Mouse (Mus musculus) ES-Bruce4 (cell line): Measurements from ENCODE around the gene Bco1. TPM values are rescaled to one million over a fixed set of nuclear protein-coding genes. Genes with fewer than 3 reads are reported as not detected.
A peak's percentile ranks its signal among the peaks of the same experiment; 100 is the strongest.

ENCODE experiments used
- H3K27ac ChIP-seq: 2 replicates; pipeline ENCODE4 v1.5.1; 2012; ENCODE audit warnings: low read length, inconsistent platforms; ENCODE audit not compliant: insufficient read depth
- H3K27me3 ChIP-seq: 2 replicates; pipeline ENCODE4 v1.6.1; 2012; ENCODE audit warnings: mild to moderate bottlenecking, low read length, inconsistent platforms; ENCODE audit not compliant: control insufficient read depth, poor library complexity, insufficient read depth, severe bottlenecking
- H3K36me3 ChIP-seq: 2 replicates; pipeline ENCODE4 v1.6.1; 2012; ENCODE audit warnings: inconsistent platforms, mild to moderate bottlenecking, low read length, moderate library complexity; ENCODE audit not compliant: control insufficient read depth, poor library complexity, insufficient read depth, severe bottlenecking
- H3K4me1 ChIP-seq: one replicate; pipeline ENCODE4 v1.8.1; 2011; ENCODE audit warnings: low read length; ENCODE audit not compliant: control insufficient read depth, insufficient read depth
- H3K4me3 ChIP-seq: 2 replicates; pipeline ENCODE4 v1.5.1; 2011; ENCODE audit warnings: low read depth, mild to moderate bottlenecking, low read length
- H3K9ac ChIP-seq: 2 replicates; pipeline ENCODE4 v1.6.1; 2012; ENCODE audit warnings: low read depth, mild to moderate bottlenecking, inconsistent platforms; ENCODE audit not compliant: poor library complexity, severe bottlenecking
- H3K9me3 ChIP-seq: replicated peaks from 2 replicates; pipeline ENCODE4 v1.6.1; 2012; ENCODE audit warnings: mild to moderate bottlenecking, low read length, inconsistent platforms; ENCODE audit not compliant: control insufficient read depth, poor library complexity, insufficient read depth, severe bottlenecking
- CTCF ChIP-seq: IDR thresholded peaks from one replicate; pipeline ENCODE4 v1.8.1; 2011; ENCODE audit warnings: low read depth, low read length
- EP300 ChIP-seq: IDR thresholded peaks from 2 replicates; pipeline ENCODE4 v1.6.1; 2011; ENCODE audit warnings: low read depth, low read length; ENCODE audit not compliant: insufficient read depth
- POLR2A ChIP-seq: IDR thresholded peaks from one replicate; pipeline ENCODE4 v1.8.1; 2011; ENCODE audit warnings: low read length; ENCODE audit not compliant: insufficient read depth
- polyA plus RNA-seq: library from polyadenylated mRNA; stranded (reverse); fragments of >200 nt; gene quantifications from 2 replicates; pipeline ENCODE4 v1.2.4, GENCODE M21; 2011; ENCODE audit warnings: low read depth; ENCODE audit not compliant: missing spikeins, insufficient read depth, insufficient read length

The Bco1 gene
- polyA plus RNA-seq, 1 experiment: not detected

- H3K36me3 ChIP-seq: no peaks in the 10 kb centered on the region
- no peaks in the 10 kb centered on the region for H3K27me3 ChIP-seq
- H3K27ac ChIP-seq: no peak overlapping the region
- H3K9ac ChIP-seq: no peak overlapping the region
- H3K4me1 ChIP-seq: no peaks in the 10 kb centered on the region
- TF ChIP-seq EP300: no peak
- TF ChIP-seq CTCF: no peak
- TF ChIP-seq POLR2A: no peak
- peaks cover 11% of the 10 kb centered on the region; the same call in 1 of the 2 replicates for H3K9me3 ChIP-seq
- H3K4me3 ChIP-seq: no peak overlapping the region
Measured at GRCm38 (mm10) chr8:117097564-117098191, 2.0 kb downstream of the Bco1 start.

- TF ChIP-seq POLR2A: no peak
- TF ChIP-seq EP300: no peak
- TF ChIP-seq CTCF: peak; percentile 98
- Histone ChIP-seq H3K9me3 (no peaks in the 10 kb centered on the region), H3K27me3 (no peaks in the 10 kb centered on the region), H3K9ac (no peak overlapping the region), H3K4me3 (no peak overlapping the region), H3K36me3 (no peaks in the 10 kb centered on the region), H3K27ac (no peak overlapping the region), H3K4me1 (peaks cover 2% of the 10 kb centered on the region)
Measured at GRCm38 (mm10) chr8:117107533-117107932, 11.9 kb downstream of the Bco1 start.

GRCm38 (mm10) chr8:117109018-117109711, 13.5 kb downstream of the Bco1 start:
- TF ChIP-seq CTCF: peak; percentile 69
- no peak for TF ChIP-seq EP300
- no peak for TF ChIP-seq POLR2A
- Histone ChIP-seq H3K4me3 (no peak overlapping the region), H3K9me3 (no peaks in the 10 kb centered on the region), H3K27ac (no peak overlapping the region), H3K9ac (no peak overlapping the region), H3K36me3 (no peaks in the 10 kb centered on the region), H3K27me3 (no peaks in the 10 kb centered on the region), H3K4me1 (peaks cover 2% of the 10 kb centered on the region)

GRCm38 (mm10) chr8:117109801-117110390, 14.2 kb downstream of the Bco1 start:
- no peaks in the 10 kb centered on the region for H3K9me3 ChIP-seq
- H3K9ac ChIP-seq: no peak overlapping the region
- H3K27me3 ChIP-seq: no peaks in the 10 kb centered on the region
- H3K4me1 ChIP-seq: peaks cover 2% of the 10 kb centered on the region
- H3K27ac ChIP-seq: no peak overlapping the region
- H3K36me3 ChIP-seq: no peaks in the 10 kb centered on the region
- no peak for TF ChIP-seq POLR2A
- peak; percentile 56 for TF ChIP-seq CTCF
- no peak overlapping the region for H3K4me3 ChIP-seq

- Histone ChIP-seq H3K9me3 (no peaks in the 10 kb centered on the region), H3K27ac (no peak overlapping the region), H3K27me3 (no peaks in the 10 kb centered on the region), H3K9ac (no peak overlapping the region), H3K4me3 (no peak overlapping the region), H3K36me3 (no peaks in the 10 kb centered on the region), H3K4me1 (peaks cover 8% of the 10 kb centered on the region)
- TF ChIP-seq EP300: no peak
- TF ChIP-seq CTCF: no peak
- no peak for TF ChIP-seq POLR2A
Measured at GRCm38 (mm10) chr8:117111641-117112040, 16.0 kb downstream of the Bco1 start.

GRCm38 (mm10) chr8:117112261-117112660, 16.6 kb downstream of the Bco1 start:
- H3K9me3 ChIP-seq: no peaks in the 10 kb centered on the region
- H3K27me3 ChIP-seq: no peaks in the 10 kb centered on the region
- H3K36me3 ChIP-seq: no peaks in the 10 kb centered on the region

More at GRCm38 (mm10) chr8:117112261-117112660, 16.6 kb downstream of the Bco1 start:
- Histone ChIP-seq H3K4me3 (no peak overlapping the region), H3K4me1 (peaks cover 8% of the 10 kb centered on the region), H3K27ac (no peak overlapping the region), H3K9ac (no peak overlapping the region)
- 0 out of 2 replicates have a peak, but pooled peaks have one; percentile 48 for TF ChIP-seq EP300
- TF ChIP-seq CTCF: no peak
- TF ChIP-seq POLR2A: no peak
